Mouse (Mus musculus): Measurements from ENCODE around the gene Stxbp1.

The Stxbp1 gene

GRCm38 (mm10) chr2:32838147-32838884, 8.7 kb downstream of the Stxbp1 start:
- no peak for DNase-seq (ENCODE audit: low spot score)

- DNase-seq (ENCODE audit: low spot score) = no peak
These were observed 11.5 kb downstream of the Stxbp1 start for GRCm38 (mm10) chr2:32835588-32835987.

GRCm38 (mm10) chr2:32834496-32834895, 12.5 kb downstream of the Stxbp1 start:
- DNase-seq (ENCODE audit: low spot score) = no peak

GRCm38 (mm10) chr2:32828979-32829676, 17.9 kb downstream of the Stxbp1 start:
- no peak for DNase-seq (ENCODE audit: low spot score)

- DNase-seq (ENCODE audit: low spot score) = no peak
These were observed 21.2 kb downstream of the Stxbp1 start for GRCm38 (mm10) chr2:32825796-32826195.

GRCm38 (mm10) chr2:32824778-32825177, 22.3 kb downstream of the Stxbp1 start:
- DNase-seq (ENCODE audit: low spot score) = no peak

- DNase-seq (ENCODE audit: low spot score) = no peak
These were observed 22.9 kb downstream of the Stxbp1 start for GRCm38 (mm10) chr2:32824181-32824580.

- no peak for DNase-seq (ENCODE audit: low spot score)
These were observed 23.4 kb downstream of the Stxbp1 start for GRCm38 (mm10) chr2:32823579-32824154.

GRCm38 (mm10) chr2:32823153-32823552, 23.9 kb downstream of the Stxbp1 start:
- no peak for DNase-seq (ENCODE audit: low spot score)

- DNase-seq (ENCODE audit: low spot score) = no peak
These were observed 24.4 kb downstream of the Stxbp1 start for GRCm38 (mm10) chr2:32822643-32823042.

GRCm38 (mm10) chr2:32821041-32821802, 25.8 kb downstream of the Stxbp1 start:
- no peak for DNase-seq (ENCODE audit: low spot score)

GRCm38 (mm10) chr2:32818208-32818607, 28.8 kb downstream of the Stxbp1 start:
- DNase-seq (ENCODE audit: low spot score) = no peak

- no peak for DNase-seq (ENCODE audit: low spot score)
These were observed 29.5 kb downstream of the Stxbp1 start for GRCm38 (mm10) chr2:32817589-32817988.

- DNase-seq (ENCODE audit: low spot score) = no peak
These were observed 30.0 kb downstream of the Stxbp1 start for GRCm38 (mm10) chr2:32816946-32817581.

GRCm38 (mm10) chr2:32816497-32816896, 30.5 kb downstream of the Stxbp1 start:
- no peak for DNase-seq (ENCODE audit: low spot score)

- DNase-seq (ENCODE audit: low spot score) = no peak
These were observed 35.1 kb downstream of the Stxbp1 start for GRCm38 (mm10) chr2:32811959-32812358.

- DNase-seq (ENCODE audit: low spot score) = no peak
These were observed 38.1 kb downstream of the Stxbp1 start for GRCm38 (mm10) chr2:32808816-32809566.

GRCm38 (mm10) chr2:32798251-32798962, 48.6 kb downstream of the Stxbp1 start:
- no peak for DNase-seq (ENCODE audit: low spot score)

GRCm38 (mm10) chr2:32795748-32796418, 51.2 kb downstream of the Stxbp1 start:
- DNase-seq (ENCODE audit: low spot score) = no peak

- DNase-seq (ENCODE audit: low spot score) = no peak
These were observed 55.7 kb downstream of the Stxbp1 start for GRCm38 (mm10) chr2:32791297-32791696.
